Mouse (Mus musculus) hematopoietic stem cell, adult 5-6 weeks (primary cell): ENCODE data around the gene Serpina6. TPM values are rescaled to one million over a fixed set of nuclear protein-coding genes. Genes with fewer than 3 reads are reported as not detected.
"Not testable (repeated sequence)": the region's sequence is repeated elsewhere in the genome, so short reads cannot be mapped to it uniquely, and the experiment has no call there.

ENCODE experiments used
- ATAC-seq, 2 experiments: fragments of 125-278 bp in 1 of 2; replicated peaks in 1 of 2; 2 replicates each; pipeline ENCODE4 v1.8.0; 2016 to 2017; ENCODE audit warnings: inconsistent platforms in 2 of 2, mild to moderate bottlenecking in 2 of 2, moderate number of reproducible peaks in 2 of 2, low read depth in 1 of 2, moderate TSS enrichment in 1 of 2; ENCODE audit not compliant: low FRiP score in 2 of 2, poor library complexity in 2 of 2, severe bottlenecking in 2 of 2, insufficient read depth in 1 of 2, low TSS enrichment in 1 of 2
- total RNA-seq: library from RNA; stranded (forward); fragments of 172-1452, 232-1000 nt; gene quantifications from 2 replicates; pipeline ENCODE4 v1.2.3, GENCODE M21; 2017

The Serpina6 gene
- total RNA-seq, 1 experiment from 2014 or later = not detected

- no peak for ATAC-seq
Observed at GRCm38 (mm10) chr12:103665286-103665685, 8.3 kb upstream of the Serpina6 start.

DNA sequence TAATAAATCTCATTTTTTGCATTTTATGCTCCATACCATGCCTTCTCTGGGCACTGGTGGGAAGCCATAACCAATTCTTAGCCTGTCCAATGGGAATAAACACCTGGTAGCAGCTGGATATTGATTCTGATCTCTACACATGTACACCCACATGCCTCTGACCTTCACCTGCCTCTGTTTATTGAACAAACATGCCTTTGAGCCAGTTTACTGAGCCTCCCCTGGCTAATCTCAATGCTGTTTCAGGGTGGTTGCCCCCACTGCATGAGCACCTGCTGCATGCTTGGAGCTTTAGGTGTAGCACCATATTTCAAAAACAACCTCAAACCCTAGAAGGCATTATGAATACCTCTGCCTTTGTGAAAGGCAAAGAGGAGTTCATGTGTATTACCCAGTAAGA is 5.0 kb upstream of the Serpina6 start:
- ATAC-seq = not testable (repeated sequence)

DNA sequence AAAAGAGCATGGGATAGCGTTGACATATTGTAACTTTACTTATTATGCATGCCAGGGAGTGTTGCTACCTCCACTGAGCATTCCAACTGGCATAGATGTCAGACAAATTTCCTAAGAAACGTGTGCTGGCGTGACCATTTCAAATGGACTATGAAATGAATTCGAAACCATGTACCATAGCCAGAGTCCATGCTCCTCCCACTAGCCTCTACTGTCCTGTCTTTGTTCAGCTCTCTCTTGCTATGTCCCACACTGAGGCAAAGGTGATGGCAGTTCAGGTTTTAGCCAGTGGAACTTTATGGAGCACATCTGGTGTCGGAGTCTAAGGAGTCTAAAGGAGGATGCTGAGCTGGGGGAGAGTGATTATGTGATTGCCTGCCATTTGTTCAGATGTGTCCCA is 3.1 kb upstream of the Serpina6 start:
- no peak for ATAC-seq

DNA sequence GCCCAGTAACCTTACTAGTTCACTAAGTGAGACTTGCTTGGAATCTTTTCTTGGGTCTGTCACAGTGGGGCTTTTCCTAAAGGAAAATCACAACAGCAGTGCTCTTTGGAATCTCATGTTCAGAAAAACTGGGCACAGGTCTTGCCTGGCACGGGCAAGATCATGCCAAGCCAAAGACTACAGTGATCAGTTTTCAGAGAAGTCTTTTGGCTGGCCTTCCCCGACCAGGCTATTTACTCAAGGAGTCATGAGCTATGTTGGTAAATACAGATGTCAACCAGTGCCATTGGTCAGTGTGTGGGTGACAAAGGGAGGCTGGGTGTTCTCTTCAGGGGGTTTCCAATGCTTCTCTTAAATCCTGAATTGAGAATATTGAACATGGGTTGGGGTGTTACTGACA is 2.2 kb upstream of the Serpina6 start:
- no peak for ATAC-seq

GRCm38 (mm10) chr12:103657991-103658390 is 979 bp upstream of the Serpina6 start:
- ATAC-seq = no peak

DNA sequence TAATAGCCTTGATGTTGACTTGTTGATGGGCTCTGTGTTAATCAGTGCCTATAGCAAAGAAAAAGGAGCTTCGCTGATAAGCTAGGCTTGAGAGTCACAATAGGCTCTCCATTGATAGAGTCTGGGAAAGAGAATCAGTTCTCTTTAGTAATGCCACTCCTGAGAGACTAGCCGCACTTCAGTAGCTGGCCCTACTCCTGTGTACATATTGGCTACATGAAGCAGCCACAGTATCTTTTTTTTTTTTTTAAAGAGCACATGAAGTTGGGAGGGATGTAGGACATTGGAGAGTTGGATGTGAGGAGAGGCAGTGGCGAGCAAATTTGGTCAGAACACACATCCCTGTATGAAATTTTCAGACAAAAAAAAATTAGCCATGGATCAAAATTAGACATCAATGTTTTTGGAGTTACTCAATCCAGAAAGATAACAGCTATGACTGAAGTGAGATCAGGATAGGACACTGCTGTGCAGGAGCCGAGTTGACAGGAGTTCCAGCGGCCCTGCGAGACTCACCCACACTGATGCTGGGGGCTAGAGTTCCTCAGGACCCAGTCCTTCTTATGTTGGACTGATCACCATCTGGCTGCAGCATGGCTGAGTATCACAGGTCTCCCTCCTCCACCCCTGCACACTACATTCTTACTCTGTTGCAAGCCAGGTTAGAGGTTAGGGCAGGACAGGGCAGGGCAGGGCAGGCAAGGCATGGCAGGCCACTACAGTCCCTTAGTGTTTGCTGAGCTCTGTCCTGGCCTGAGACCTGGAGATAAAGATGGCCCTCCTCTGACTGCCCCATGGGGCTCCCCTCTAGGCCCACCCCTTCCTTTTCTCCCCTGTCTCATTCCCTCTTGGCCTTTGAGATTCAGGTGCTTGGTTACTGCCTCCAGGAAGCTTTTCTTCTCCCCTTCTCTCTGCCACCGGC is 1.6 kb downstream of the Serpina6 start:
- no peak for ATAC-seq

- ATAC-seq = no peak
Observed at GRCm38 (mm10) chr12:103653836-103654235, 3.2 kb downstream of the Serpina6 start.

GRCm38 (mm10) chr12:103646314-103646713 is 10.7 kb downstream of the Serpina6 start:
- no peak for ATAC-seq

DNA sequence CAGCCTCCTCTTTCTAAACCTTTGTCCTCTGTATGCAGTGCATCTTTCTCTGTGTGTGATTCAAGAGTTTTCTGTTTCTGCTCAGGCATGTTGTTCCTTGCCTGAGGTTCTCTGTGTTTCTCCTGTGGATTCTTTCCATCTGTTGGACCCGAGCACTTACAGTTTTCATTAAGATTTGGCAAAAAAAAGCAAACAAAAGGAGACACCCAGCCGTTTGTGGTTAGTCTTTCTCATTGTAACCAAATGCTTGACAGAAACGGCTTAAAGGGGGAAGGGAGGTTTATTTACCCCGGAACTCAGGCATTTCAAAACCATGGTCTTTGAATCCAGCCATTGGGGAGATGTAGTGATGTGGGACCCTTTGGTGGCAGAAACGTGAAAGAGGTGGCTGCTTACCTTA is 12.4 kb downstream of the Serpina6 start:
- ATAC-seq = no peak

GRCm38 (mm10) chr12:103643818-103644217 is 13.2 kb downstream of the Serpina6 start:
- no peak for ATAC-seq

GRCm38 (mm10) chr12:103643336-103643735 is 13.7 kb downstream of the Serpina6 start:
- peak; percentile 58 to 76; a peak in 2 of 4 replicates for ATAC-seq

DNA sequence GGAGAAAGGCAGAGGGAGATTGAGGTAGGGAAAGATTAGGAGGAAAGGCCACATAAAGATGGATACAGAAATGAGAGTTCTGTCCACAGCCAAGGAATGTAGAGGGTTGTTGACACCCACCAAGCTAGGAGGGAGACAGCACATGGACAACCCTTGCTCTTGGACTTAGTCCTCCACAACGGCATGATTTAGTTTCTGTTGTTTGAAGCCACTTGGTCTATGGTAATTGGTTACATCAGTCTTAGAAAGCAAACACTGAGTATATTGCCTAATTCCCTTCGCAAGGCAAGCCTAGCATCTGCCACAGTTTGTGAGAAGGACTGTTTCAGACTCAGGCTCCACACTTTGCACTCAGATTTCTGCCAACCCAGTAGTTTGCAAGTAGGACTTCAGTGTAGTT is 21.2 kb downstream of the Serpina6 start:
- no peak for ATAC-seq

GRCm38 (mm10) chr12:103634430-103634829 is 22.6 kb downstream of the Serpina6 start:
- ATAC-seq = no peak

GRCm38 (mm10) chr12:103631203-103631612 is 25.8 kb downstream of the Serpina6 start, which contains the start of gene Serpina10:
TSS of gene Serpina10 (minus strand) at chr12:103631444.
- no peak for ATAC-seq

DNA sequence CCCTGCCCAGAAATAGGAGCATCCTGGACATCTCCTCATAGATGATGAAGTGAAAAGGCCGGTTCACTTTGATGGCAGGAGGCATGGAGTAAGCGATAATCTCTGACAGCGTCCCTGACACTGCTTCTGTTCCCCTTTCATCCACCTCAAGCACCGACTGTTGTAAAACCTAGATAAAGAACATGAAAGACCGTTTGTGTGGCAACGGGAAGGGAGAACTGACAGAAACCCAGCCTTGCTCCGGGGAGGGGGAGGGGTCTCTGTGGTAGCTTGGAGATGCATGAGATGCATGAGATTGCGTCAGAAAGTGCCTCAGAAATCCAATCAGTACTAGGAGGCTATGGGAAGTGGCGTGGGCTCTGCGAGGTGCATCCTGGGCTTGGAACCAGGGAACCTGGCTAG is 40.2 kb downstream of the Serpina6 start:
- ATAC-seq = no peak

- ATAC-seq = no peak
Observed at GRCm38 (mm10) chr12:103615734-103616133, 41.3 kb downstream of the Serpina6 start.

GRCm38 (mm10) chr12:103615141-103615540 is 41.9 kb downstream of the Serpina6 start:
- no peak for ATAC-seq

DNA sequence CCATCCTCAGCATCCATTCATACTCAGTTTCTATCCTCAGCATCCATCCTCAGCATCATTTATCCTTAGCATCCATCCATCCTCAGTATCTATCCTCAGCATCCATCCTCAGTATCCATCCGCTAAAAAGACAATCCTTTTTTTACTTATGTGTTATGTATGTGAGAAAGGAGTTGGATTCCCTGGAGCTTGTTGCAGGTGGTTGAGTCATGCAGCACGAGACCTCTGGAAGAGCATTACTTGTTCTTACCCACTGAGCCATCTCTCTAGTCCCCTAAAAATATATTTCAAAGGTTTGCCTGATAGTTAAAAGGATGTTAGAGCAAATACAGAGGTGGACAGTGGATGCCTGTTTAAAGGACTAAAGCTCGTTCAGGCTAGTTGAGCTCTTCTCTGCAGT is 55.2 kb downstream of the Serpina6 start:
- ATAC-seq = no peak

DNA sequence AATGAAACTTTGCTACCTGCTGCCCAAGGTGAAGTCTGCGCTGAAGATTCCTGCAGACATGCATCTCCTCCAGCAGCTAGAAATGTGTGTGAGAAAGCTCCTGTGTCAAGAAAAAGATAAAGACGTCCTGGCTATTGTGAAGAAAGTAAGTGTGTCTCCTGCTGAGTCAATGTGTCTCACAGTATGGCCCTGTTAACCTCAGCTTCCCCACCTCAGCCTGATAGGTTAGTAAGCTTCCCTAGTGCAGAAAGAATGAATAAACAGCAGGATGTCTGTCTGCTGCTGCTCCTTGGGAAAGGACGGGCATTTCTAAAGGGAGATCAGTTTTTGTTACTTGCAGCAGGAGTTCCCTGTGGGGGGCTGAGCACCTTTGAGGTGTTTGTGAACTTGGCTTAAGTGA is 56.6 kb downstream of the Serpina6 start:
- no peak for ATAC-seq
